Mouse (Mus musculus): ENCODE measurements around the gene Gp9. TPM values are rescaled to one million over a fixed set of nuclear protein-coding genes. Genes with fewer than 3 reads are reported as not detected.
"Not testable (repeated sequence)": the region's sequence is repeated elsewhere in the genome, so short reads cannot be mapped to it uniquely, and the experiment has no call there.

The Gp9 gene
- total and polyA plus RNA-seq, 2 experiments from 2014 or later, result 0.34 TPM; not detected in 1

DNA sequence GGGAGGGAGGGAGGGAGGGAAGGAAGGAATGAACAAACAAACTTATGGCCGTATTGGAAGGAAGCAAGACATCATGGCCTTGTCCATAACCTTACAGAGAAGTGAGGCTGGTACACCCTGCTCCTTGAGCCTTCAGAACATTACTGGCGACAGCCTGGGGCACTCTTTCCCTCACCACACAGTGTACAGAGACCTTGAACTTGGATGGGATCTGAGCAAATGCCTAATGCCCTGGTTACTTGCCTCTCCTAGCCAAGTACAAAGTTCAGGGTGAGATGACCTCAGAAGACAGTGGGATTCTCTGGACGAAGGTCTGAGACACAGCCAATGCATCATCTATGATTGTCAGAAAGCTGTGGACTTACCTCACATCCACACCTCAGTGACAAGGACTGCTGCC, 18.0 kb upstream of the Gp9 start:
- WGBS, result 73% methylated on average over 3 of the region's 3 CpGs
- TF ChIP-seq CTCF (IDR thresholded peaks at IDR 0.05; ENCODE audit: low read depth), result no peak
- Histone ChIP-seq H3K27me3 (ENCODE audit: insufficient read depth, low read length) (no peaks in the 10 kb centered on the region), H3K4me2 (ENCODE audit: low read depth, low read length) (no peak overlapping the region), H3K4me3 (ENCODE audit: low read length) (no peak overlapping the region), H3K4me1 (ENCODE audit: insufficient read depth, low read length) (no peaks in the 10 kb centered on the region), H3K9ac (replicated peaks; ENCODE audit: low read length) (no peak overlapping the region), H3K36me3 (ENCODE audit: insufficient read depth, low read length) (0 out of 2 replicates have a peak, but pooled peaks cover 4% of the 10 kb centered on the region), H3K27ac (no peak overlapping the region), H3K9me3 (ENCODE audit: low read length) (no peaks in the 10 kb centered on the region)
- no peak for DNase-seq (ENCODE audit: low spot score)
- ATAC-seq, result no peak

DNA sequence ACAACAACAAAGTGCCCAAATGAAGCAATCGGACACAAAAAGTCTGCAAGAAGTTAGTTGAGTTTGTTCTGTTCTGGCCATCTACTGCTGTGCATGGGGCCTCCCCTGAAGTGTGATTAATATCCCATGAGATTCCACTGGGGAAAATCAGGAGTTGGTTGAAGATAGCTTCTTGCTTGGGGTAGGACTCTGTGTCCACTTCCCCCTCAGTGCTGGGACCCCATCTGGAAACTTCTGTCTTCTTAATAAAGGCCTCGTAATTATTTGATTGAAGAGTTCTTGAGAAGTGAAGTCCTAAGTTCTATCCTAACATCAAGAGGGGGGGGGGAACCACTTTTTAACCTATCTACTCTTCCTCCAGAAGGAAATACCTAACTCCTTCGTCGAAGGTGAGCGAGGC, 15.7 kb upstream of the Gp9 start:
- H3K4me1 ChIP-seq (ENCODE audit: insufficient read depth, low read length), result no peaks in the 10 kb centered on the region
- H3K4me3 ChIP-seq (ENCODE audit: low read length), result no peak overlapping the region
- ATAC-seq (no peak), DNase-seq (ENCODE audit: low spot score) (no peak)
- TF ChIP-seq CTCF (IDR thresholded peaks at IDR 0.05; ENCODE audit: low read depth), result no peak
- no peak overlapping the region for H3K4me2 ChIP-seq (ENCODE audit: low read depth, low read length)
- no peak overlapping the region for H3K27ac ChIP-seq
- H3K9me3 ChIP-seq (ENCODE audit: low read length), result no peaks in the 10 kb centered on the region
- no peaks in the 10 kb centered on the region for H3K36me3 ChIP-seq (ENCODE audit: insufficient read depth, low read length)
- no peak overlapping the region for H3K9ac ChIP-seq (replicated peaks; ENCODE audit: low read length)
- H3K27me3 ChIP-seq (ENCODE audit: insufficient read depth, low read length), result no peaks in the 10 kb centered on the region
- WGBS, result 83% methylated on average over 5 of the region's 5 CpGs

DNA sequence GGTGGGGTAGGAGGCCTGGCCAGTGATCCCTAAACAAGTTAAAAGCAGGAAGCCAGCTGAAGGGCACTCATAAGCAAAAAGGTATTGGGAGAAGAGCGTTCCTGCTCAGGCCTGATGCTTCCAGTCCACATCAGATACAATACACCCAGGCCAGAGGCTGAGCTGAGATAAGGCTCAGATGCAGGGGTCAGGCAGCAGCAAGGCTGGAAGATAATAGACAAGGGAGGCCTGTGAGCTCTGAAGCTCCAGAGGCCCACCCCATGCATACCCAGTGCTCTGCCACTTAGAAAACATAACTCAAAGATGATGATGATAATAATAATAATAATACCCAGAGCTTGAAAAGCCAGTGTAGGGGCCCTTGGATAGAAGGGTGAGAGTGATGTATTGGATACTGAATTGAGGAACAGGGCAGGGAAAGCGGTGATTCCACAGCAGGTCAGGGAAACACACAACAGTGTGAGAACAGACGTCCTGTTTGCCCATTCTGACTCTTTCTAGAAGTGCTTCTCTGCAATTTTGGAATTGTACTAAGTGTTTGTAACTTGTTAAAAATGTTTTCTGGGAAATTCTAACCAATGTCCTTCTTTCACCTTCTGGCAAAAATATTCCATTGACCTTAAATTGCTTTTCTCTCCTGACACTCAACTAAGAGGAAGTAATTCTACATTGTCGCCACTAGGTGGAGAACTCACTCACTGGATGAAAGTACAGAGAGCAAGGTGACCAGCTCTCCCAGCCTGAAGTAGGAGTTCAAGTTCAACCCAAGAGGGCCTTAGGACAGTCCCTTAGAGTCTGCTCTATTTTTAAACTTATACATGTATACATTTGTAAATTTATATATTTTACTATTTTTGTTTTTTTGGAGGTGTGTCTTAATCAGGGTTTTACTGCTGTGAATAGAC, 14.2 kb upstream of the Gp9 start:
- DNase-seq (ENCODE audit: low spot score) (peak; percentile 46), ATAC-seq (no peak)
- Histone ChIP-seq H3K9ac (replicated peaks; ENCODE audit: low read length) (no peak overlapping the region), H3K4me3 (ENCODE audit: low read length) (no peak overlapping the region), H3K27me3 (ENCODE audit: insufficient read depth, low read length) (no peaks in the 10 kb centered on the region), H3K27ac (no peak overlapping the region), H3K36me3 (ENCODE audit: insufficient read depth, low read length) (no peaks in the 10 kb centered on the region), H3K4me2 (ENCODE audit: low read depth, low read length) (no peak overlapping the region), H3K9me3 (ENCODE audit: low read length) (no peaks in the 10 kb centered on the region), H3K4me1 (ENCODE audit: insufficient read depth, low read length) (no peaks in the 10 kb centered on the region)
- peak; percentile 77 for TF ChIP-seq CTCF (IDR thresholded peaks at IDR 0.05; ENCODE audit: low read depth)
- 67% methylated on average over 4 of the region's 4 CpGs for WGBS

DNA sequence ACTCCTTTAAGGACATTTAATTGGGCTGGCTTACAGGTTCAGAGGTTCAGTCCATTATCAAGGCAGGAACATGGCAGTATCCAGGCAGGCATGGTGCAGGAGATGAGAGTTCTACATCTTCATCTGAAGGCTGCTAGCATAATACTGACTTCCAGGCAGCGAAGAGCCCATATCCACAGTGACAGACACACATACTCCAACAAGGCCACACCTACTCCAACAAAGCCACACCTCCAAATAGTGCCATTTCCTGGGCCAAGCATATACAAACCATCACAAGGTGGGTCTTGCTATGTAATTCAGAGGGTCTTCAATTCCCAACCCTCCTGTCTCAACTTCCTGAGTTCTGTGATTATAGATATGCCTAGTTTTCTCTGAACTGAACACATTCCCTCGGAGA, 13.6 kb upstream of the Gp9 start:
- not testable (repeated sequence) for H3K4me3 ChIP-seq (ENCODE audit: low read length); H3K9ac ChIP-seq (replicated peaks; ENCODE audit: low read length); H3K4me1 ChIP-seq (ENCODE audit: insufficient read depth, low read length); ATAC-seq; H3K36me3 ChIP-seq (ENCODE audit: insufficient read depth, low read length); H3K27me3 ChIP-seq (ENCODE audit: insufficient read depth, low read length); H3K4me2 ChIP-seq (ENCODE audit: low read depth, low read length); H3K9me3 ChIP-seq (ENCODE audit: low read length); DNase-seq (ENCODE audit: low spot score); H3K27ac ChIP-seq
- 95% methylated on average over 2 of the region's 2 CpGs for WGBS

DNA sequence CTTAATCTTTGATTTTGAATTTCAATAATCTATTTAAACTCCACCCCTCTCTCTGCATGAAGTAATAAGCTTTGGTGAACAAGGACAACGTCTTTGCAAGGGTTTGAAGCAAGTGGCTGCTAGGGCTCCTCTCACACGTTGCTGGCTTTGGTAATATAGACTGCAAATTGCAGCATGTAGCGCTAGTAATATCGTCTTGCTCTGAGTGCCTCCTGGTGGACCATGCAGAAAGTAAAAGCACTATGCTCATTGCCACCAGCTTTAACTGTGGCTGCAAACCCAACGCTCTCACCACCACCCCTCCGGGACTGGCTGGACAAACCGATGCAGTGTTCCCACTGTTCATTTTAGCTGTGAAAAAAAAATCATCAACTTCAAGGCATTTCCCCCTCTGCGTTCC, 7.2 kb upstream of the Gp9 start:
- H3K27ac ChIP-seq, result no peak overlapping the region
- no peak overlapping the region for H3K9ac ChIP-seq (replicated peaks; ENCODE audit: low read length)
- no peaks in the 10 kb centered on the region for H3K9me3 ChIP-seq (ENCODE audit: low read length)
- H3K27me3 ChIP-seq (ENCODE audit: insufficient read depth, low read length), result no peaks in the 10 kb centered on the region
- DNase-seq (ENCODE audit: low spot score), result peak; percentile 63
- 0 out of 2 replicates have a peak, but pooled peaks have one; percentile 56 for ATAC-seq
- no peaks in the 10 kb centered on the region for H3K4me1 ChIP-seq (ENCODE audit: insufficient read depth, low read length)
- no peaks in the 10 kb centered on the region for H3K36me3 ChIP-seq (ENCODE audit: insufficient read depth, low read length)
- H3K4me3 ChIP-seq (ENCODE audit: low read length), result no peak overlapping the region
- WGBS, result 47% methylated on average over 8 of the region's 8 CpGs
- no peak overlapping the region for H3K4me2 ChIP-seq (ENCODE audit: low read depth, low read length)
- peak; percentile 63 for TF ChIP-seq CTCF (IDR thresholded peaks at IDR 0.05; ENCODE audit: low read depth)

DNA sequence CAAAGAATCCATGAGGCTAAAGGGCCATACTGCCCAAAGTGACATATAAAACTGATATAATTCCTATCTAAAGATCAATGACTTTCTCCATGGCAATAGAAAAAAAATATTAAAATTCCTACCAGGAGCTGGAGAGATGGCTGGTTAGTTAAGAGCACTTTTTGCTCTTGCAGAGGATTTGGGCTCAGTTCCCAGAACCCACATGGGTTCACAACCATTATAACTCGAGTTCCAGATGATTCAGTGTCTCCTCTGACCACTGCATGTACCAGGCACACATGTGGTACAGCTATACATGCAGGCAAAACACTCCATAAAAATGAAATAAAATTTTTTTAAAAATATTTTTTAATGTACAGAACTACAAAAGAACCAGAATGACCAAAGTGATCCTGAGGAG, 3.4 kb upstream of the Gp9 start:
- 25% methylated on average over 1 of the region's 1 CpGs for WGBS
- ATAC-seq (no peak), DNase-seq (ENCODE audit: low spot score) (no peak)
- no peaks in the 10 kb centered on the region for H3K27me3 ChIP-seq (ENCODE audit: insufficient read depth, low read length)
- no peak overlapping the region for H3K4me3 ChIP-seq (ENCODE audit: low read length)
- H3K9ac ChIP-seq (replicated peaks; ENCODE audit: low read length), result no peak overlapping the region
- H3K27ac ChIP-seq, result no peak overlapping the region
- H3K4me2 ChIP-seq (ENCODE audit: low read depth, low read length), result no peak overlapping the region
- no peaks in the 10 kb centered on the region for H3K9me3 ChIP-seq (ENCODE audit: low read length)
- TF ChIP-seq CTCF (IDR thresholded peaks at IDR 0.05; ENCODE audit: low read depth), result no peak
- no peaks in the 10 kb centered on the region for H3K36me3 ChIP-seq (ENCODE audit: insufficient read depth, low read length)
- H3K4me1 ChIP-seq (ENCODE audit: insufficient read depth, low read length), result no peaks in the 10 kb centered on the region

DNA sequence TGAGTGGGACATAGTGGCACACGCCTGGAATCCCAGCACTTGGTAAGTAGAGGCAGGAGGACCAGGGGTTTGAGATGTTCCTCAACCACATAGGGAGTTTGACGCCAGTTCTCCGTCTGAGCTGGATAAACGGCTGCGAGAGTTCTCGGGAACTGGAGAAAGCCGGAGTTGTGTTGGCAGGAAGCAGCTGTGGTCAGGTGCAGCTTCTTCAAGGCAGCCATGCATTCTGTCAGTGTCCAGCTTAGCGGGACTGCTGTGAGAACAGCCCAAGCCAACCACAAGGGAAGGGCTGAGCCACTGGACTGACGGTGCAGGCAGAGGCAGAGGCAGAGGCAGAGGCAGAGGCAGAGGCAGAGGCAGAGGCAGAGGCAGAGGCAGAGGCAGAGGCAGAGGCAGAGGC, 3.0 kb upstream of the Gp9 start:
- WGBS, result 82% methylated on average over 9 of the region's 9 CpGs
- Histone ChIP-seq H3K9me3 (ENCODE audit: low read length) (no peaks in the 10 kb centered on the region), H3K36me3 (ENCODE audit: insufficient read depth, low read length) (no peaks in the 10 kb centered on the region), H3K4me1 (ENCODE audit: insufficient read depth, low read length) (no peaks in the 10 kb centered on the region), H3K4me2 (ENCODE audit: low read depth, low read length) (no peak overlapping the region), H3K27me3 (ENCODE audit: insufficient read depth, low read length) (no peaks in the 10 kb centered on the region), H3K9ac (replicated peaks; ENCODE audit: low read length) (no peak overlapping the region), H3K27ac (no peak overlapping the region), H3K4me3 (ENCODE audit: low read length) (no peak overlapping the region)
- no peak for DNase-seq (ENCODE audit: low spot score)
- ATAC-seq, result no peak
- no peak for TF ChIP-seq CTCF (IDR thresholded peaks at IDR 0.05; ENCODE audit: low read depth)
